ENCODE assay signal across 10 mouse cellular contexts in genomic region chr16:33932126-33932525, GRCm38 (mm10). TPM values are rescaled to one million over a fixed set of nuclear protein-coding genes. Genes with fewer than 3 reads are reported as not detected.
DNase-seq lines count a peak whose midpoint lies in the region; ATAC-seq and TF ChIP-seq lines count a peak whose summit lies in the region.
"Had no signal": no experiment of that assay in that cellular context is flagged by ENCODE, and none has a peak within 500 bp of the region (broad histone marks: within the 10 kb centered on the region; RNA-seq: fewer than 3 reads in every experiment).

No protein-coding gene starts in this region.

- H3K9me3 ChIP-seq in lung, postnatal 0 days (ENCODE audit: low read length) = no peaks in the 10 kb centered on the region
- H3K9me3 ChIP-seq in heart, embryonic 15.5 days (replicated peaks) = no peaks in the 10 kb centered on the region
- H3K9me3 ChIP-seq in intestine, postnatal 0 days (ENCODE audit: control insufficient read depth) = no peaks in the 10 kb centered on the region
- no peaks in the 10 kb centered on the region for H3K9me3 ChIP-seq in forebrain, embryonic 14.5 days (replicated peaks; ENCODE audit: control insufficient read depth, low read length)
- H3K9me3 ChIP-seq: limb, embryonic 15.5 days had no signal

- H3K27ac ChIP-seq in lung, postnatal 0 days (ENCODE audit: low read length) = no peak overlapping the region
- peak overlapping the region; percentile 52 for H3K27ac ChIP-seq in heart, embryonic 15.5 days
- H3K27ac ChIP-seq in intestine, postnatal 0 days (ENCODE audit: low read depth, low read length) = no peak overlapping the region
- H3K27ac ChIP-seq in forebrain, embryonic 14.5 days (ENCODE audit: low read depth, low read length) = no peak overlapping the region
- H3K27ac ChIP-seq: hindbrain, embryonic 14.5 days; limb, embryonic 15.5 days had no signal

- H3K4me1 ChIP-seq in lung, postnatal 0 days (ENCODE audit: insufficient read depth, low read depth, low read length) = peaks cover 21% of the 10 kb centered on the region; the same call in 1 of the 2 replicates
- H3K4me1 ChIP-seq in heart, embryonic 15.5 days (replicated peaks) = peaks cover 85% of the 10 kb centered on the region
- no peaks in the 10 kb centered on the region; the same call in none of the 2 replicates for H3K4me1 ChIP-seq in intestine, postnatal 0 days (replicated peaks; ENCODE audit: control insufficient read depth, insufficient read depth, low read length)
- peaks cover 13% of the 10 kb centered on the region for H3K4me1 ChIP-seq in forebrain, embryonic 14.5 days (ENCODE audit: control insufficient read depth, insufficient read depth, low read length)

- no peaks in the 10 kb centered on the region for H3K36me3 ChIP-seq in lung, postnatal 0 days (ENCODE audit: insufficient read depth, low read length)
- no peaks in the 10 kb centered on the region for H3K36me3 ChIP-seq in heart, embryonic 15.5 days
- H3K36me3 ChIP-seq in intestine, postnatal 0 days (ENCODE audit: control insufficient read depth, insufficient read depth) = no peaks in the 10 kb centered on the region
- H3K36me3 ChIP-seq in forebrain, embryonic 14.5 days (ENCODE audit: control insufficient read depth, insufficient read depth, low read length) = no peaks in the 10 kb centered on the region

- no peak overlapping the region for H3K4me2 ChIP-seq in lung, postnatal 0 days (replicated peaks; ENCODE audit: low read depth, low read length)
- no peak overlapping the region for H3K4me2 ChIP-seq in heart, embryonic 15.5 days
- H3K4me2 ChIP-seq in intestine, postnatal 0 days (replicated peaks; ENCODE audit: low read depth) = no peak overlapping the region
- no peak overlapping the region for H3K4me2 ChIP-seq in forebrain, embryonic 14.5 days (ENCODE audit: low read length)
- H3K4me2 ChIP-seq: hindbrain, embryonic 14.5 days; limb, embryonic 15.5 days had no signal

- DNase-seq in heart, adult 11 months = peak; percentile 98
- no peak for DNase-seq in heart, postnatal 14 days
- DNase-seq in lung, postnatal 36 days = peak; percentile 55
- no peak for DNase-seq in lung, postnatal 0 days (ENCODE audit: low spot score)
- DNase-seq in forebrain, embryonic 14.5 days (ENCODE audit: low spot score) = no peak

- 44% methylated on average over 5 of the region's 5 CpGs for WGBS in lung, postnatal 0 days
- 37% methylated on average over 5 of the region's 5 CpGs for WGBS in heart, embryonic 15.5 days
- 52% methylated on average over 5 of the region's 5 CpGs for WGBS in intestine, postnatal 0 days
- 67% methylated on average over 5 of the region's 5 CpGs for WGBS in forebrain, embryonic 14.5 days

- H3K9ac ChIP-seq in lung, postnatal 0 days (replicated peaks; ENCODE audit: low read depth) = no peak overlapping the region
- no peak overlapping the region for H3K9ac ChIP-seq in heart, embryonic 15.5 days
- H3K9ac ChIP-seq in intestine, postnatal 0 days (ENCODE audit: low read depth, low read length) = no peak overlapping the region
- no peak overlapping the region for H3K9ac ChIP-seq in forebrain, embryonic 14.5 days (ENCODE audit: low read length)
- H3K9ac ChIP-seq: hindbrain, embryonic 14.5 days; limb, embryonic 15.5 days had no signal

- no peak for TF ChIP-seq CTCF in lung, postnatal 0 days (IDR thresholded peaks at IDR 0.05)
- no peak for TF ChIP-seq CTCF in intestine, postnatal 0 days (IDR thresholded peaks at IDR 0.05; ENCODE audit: low read depth)

- intact Hi-C loops in heart, postnatal 14 days (cut with DNase I) = no loop called here

- ATAC-seq in lung, postnatal 0 days = no peak; the same call in 1 of the 2 replicates
- no peak for ATAC-seq in heart, embryonic 15.5 days (replicated peaks; ENCODE audit: insufficient number of reproducible peaks, insufficient read depth, low FRiP score, low read depth)
- no peak for ATAC-seq in intestine, postnatal 0 days
- ATAC-seq in forebrain, embryonic 14.5 days = no peak
- ATAC-seq: Patski had no signal

- H3K4me3 ChIP-seq in lung, postnatal 0 days (ENCODE audit: low read depth, low read length) = no peak overlapping the region
- H3K4me3 ChIP-seq in heart, embryonic 15.5 days = no peak overlapping the region
- H3K4me3 ChIP-seq in intestine, postnatal 0 days (ENCODE audit: low read depth, low read length) = no peak overlapping the region
- no peak overlapping the region for H3K4me3 ChIP-seq in forebrain, embryonic 14.5 days (ENCODE audit: low read depth, low read length)
- H3K4me3 ChIP-seq: limb, embryonic 15.5 days had no signal

- no peaks in the 10 kb centered on the region for H3K27me3 ChIP-seq in lung, postnatal 0 days (replicated peaks; ENCODE audit: insufficient read depth, low read length)
- H3K27me3 ChIP-seq in heart, embryonic 15.5 days = no peaks in the 10 kb centered on the region
- no peaks in the 10 kb centered on the region for H3K27me3 ChIP-seq in intestine, postnatal 0 days (replicated peaks; ENCODE audit: control insufficient read depth, insufficient read depth, low read length)
- H3K27me3 ChIP-seq in forebrain, embryonic 14.5 days (replicated peaks; ENCODE audit: control insufficient read depth, insufficient read depth, low read length) = no peaks in the 10 kb centered on the region
- H3K27me3 ChIP-seq: limb, embryonic 15.5 days; Patski had no signal

- TF ChIP-seq EP300 in lung, postnatal 0 days (IDR thresholded peaks at IDR 0.05) = no peak

RNA-seq across cellular contexts. Expression of gene Umps, which starts 34.7 kb away (rescaled TPM):
- 1 to 10 TPM; 9.2 TPM for total RNA-seq in heart, postnatal 14 days (2021)
- polyA plus RNA-seq in lung, postnatal 0 days (2015; fragmentation: Nextera tagmentation; extraction: Ambion mirVana) = 10.3 and 11.1 TPM in 2 replicates
- 23.9 and 30.7 TPM in 2 replicates for polyA plus RNA-seq in heart, embryonic 15.5 days (2015; fragmentation: Nextera tagmentation; extraction: Ambion mirVana)
- polyA plus RNA-seq in intestine, postnatal 0 days (2015; fragmentation: Nextera tagmentation; extraction: Ambion mirVana) = 12.4 and 13.1 TPM in 2 replicates
- 35.1 and 39.6 TPM in 2 replicates for polyA plus RNA-seq in forebrain, embryonic 14.5 days (2014; fragmentation: Nextera tagmentation; extraction: Ambion mirVana)

Comparison
In these comparisons a context has a peak if more than half of its experiments do, and no peak if none do; other contexts are left out.
1. DNase-seq: peak in heart, adult 11 months (single experiment) and lung, postnatal 36 days (single experiment); none in heart, postnatal 14 days (0 of 2), lung, postnatal 0 days (single experiment) and forebrain, embryonic 14.5 days (single experiment).